Mouse (Mus musculus) limb, embryonic 14.5 days (tissue): ENCODE data around the gene Phex. TPM values are rescaled to one million over a fixed set of nuclear protein-coding genes. Genes with fewer than 3 reads are reported as not detected.

ENCODE experiments used
- ATAC-seq: fragments of 200-750 bp; cut with Nextera tagmentation; 2 replicates; pipeline ENCODE4 v1.8.0; 2017; ENCODE audit warnings: low read depth, moderate number of reproducible peaks, moderate TSS enrichment; ENCODE audit not compliant: low FRiP score
- DNase-seq: peaks from one replicate; pipeline ENCODE4 v3.0.0-alpha.2; 2015; ENCODE audit warnings: low spot score
- H3K27ac ChIP-seq: fragments of 300-500 bp; sonication (generic); replicated peaks from 2 replicates; pipeline ENCODE4 v1.5.1; 2014; ENCODE audit warnings: low read depth, mild to moderate bottlenecking, low read length, moderate library complexity, mixed read lengths
- H3K27me3 ChIP-seq: fragments of 300-500 bp; sonication (generic); 2 replicates; pipeline ENCODE4 v1.6.1; 2014; ENCODE audit warnings: low read length, mixed read lengths; ENCODE audit not compliant: control insufficient read depth, insufficient read depth
- H3K36me3 ChIP-seq: fragments of 300-500 bp; sonication (generic); 2 replicates; pipeline ENCODE4 v1.6.1; 2014; ENCODE audit warnings: mild to moderate bottlenecking, low read length, moderate library complexity, mixed read lengths; ENCODE audit not compliant: control insufficient read depth, insufficient read depth
- H3K4me1 ChIP-seq: fragments of 300-500 bp; sonication (generic); 2 replicates; pipeline ENCODE4 v1.6.1; 2014; ENCODE audit warnings: antibody characterized with exemption, low read length, mixed read lengths; ENCODE audit not compliant: control insufficient read depth, insufficient read depth
- H3K4me2 ChIP-seq: fragments of 300-500 bp; sonication (generic); replicated peaks from 2 replicates; pipeline ENCODE4 v1.6.1; 2014; ENCODE audit warnings: low read depth, mild to moderate bottlenecking, low read length, moderate library complexity; ENCODE audit not compliant: severe bottlenecking
- H3K4me3 ChIP-seq: fragments of 300-500 bp; sonication (generic); replicated peaks from 2 replicates; pipeline ENCODE4 v1.5.1; 2014; ENCODE audit warnings: low read length
- H3K9ac ChIP-seq: fragments of 300-500 bp; sonication (generic); 2 replicates; pipeline ENCODE4 v1.6.1; 2014; ENCODE audit warnings: mild to moderate bottlenecking, low read depth, low read length, moderate library complexity; ENCODE audit not compliant: severe bottlenecking
- H3K9me3 ChIP-seq: fragments of 300-500 bp; sonication (generic); 2 replicates; pipeline ENCODE4 v1.6.1; 2016; ENCODE audit warnings: low read length; ENCODE audit not compliant: control insufficient read depth
- POLR2A ChIP-seq: fragments of 200-500 bp; IDR thresholded peaks from 2 replicates; pipeline ENCODE4 v1.8.0; 2012; ENCODE audit warnings: inconsistent platforms, mild to moderate bottlenecking, moderate library complexity, borderline replicate concordance; ENCODE audit not compliant: insufficient read depth, insufficient read length; ENCODE audit errors: extremely low read depth
- WGBS: fragments of 180-500 bp; shearing (Covaris S2); extraction: QIAGEN DNeasy Blood & Tissue Kit; methylation state at CpG from one replicate; pipeline ENCODE4 v1.1.7; 2014; 5-methylcytosine and 5-hydroxymethylcytosine counted together
- polyA plus RNA-seq, 2 experiments: library from polyadenylated mRNA; depleted of rRNA in 1 of 2; stranded (reverse) in 1 of 2; unstranded in 1 of 2; fragments of >200 nt; fragmentation: Nextera tagmentation in 1 of 2; extraction: Ambion mirVana in 1 of 2; gene quantifications; 2 replicates each; pipeline versions ENCODE4 v1.2.1 to v1.2.3; 2012 to 2014

Gene Phex
- polyA plus RNA-seq, 2 experiments: 7.0 to 7.8 TPM

GRCm38 (mm10) chrX:157202736-157203135, 212.4 kb downstream of the Phex start:
- H3K9me3 ChIP-seq: no peaks in the 10 kb centered on the region
- 84% methylated on average over 1 of the region's 1 CpGs for WGBS
- no peak for TF ChIP-seq POLR2A
- H3K4me3 ChIP-seq: no peak overlapping the region
- ATAC-seq (no peak), DNase-seq (no peak)
- H3K27me3 ChIP-seq: no peaks in the 10 kb centered on the region
- H3K9ac ChIP-seq: no peak overlapping the region
- H3K27ac ChIP-seq: no peak overlapping the region
- no peaks in the 10 kb centered on the region for H3K4me1 ChIP-seq
- no peaks in the 10 kb centered on the region for H3K36me3 ChIP-seq
- H3K4me2 ChIP-seq: no peak overlapping the region

DNA sequence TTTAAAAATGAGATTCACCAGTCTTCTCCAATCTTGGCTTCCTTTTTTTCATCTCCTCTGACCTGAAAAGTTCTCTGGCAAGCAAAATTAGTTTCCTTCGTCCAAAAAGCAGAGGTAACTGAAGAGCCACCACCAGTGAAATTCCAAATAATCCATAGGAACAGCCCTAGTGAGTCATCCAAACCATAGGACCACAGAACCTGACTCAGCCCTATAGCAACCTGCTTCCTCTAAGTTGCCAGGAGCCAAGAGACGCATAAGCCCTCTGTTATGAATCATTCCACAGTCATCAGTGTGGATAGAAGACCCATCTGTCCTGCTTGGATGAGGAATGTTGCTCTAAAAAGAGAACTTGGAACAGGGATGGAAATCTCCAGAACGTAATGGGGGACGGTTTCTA, 230.9 kb downstream of the Phex start:
- ATAC-seq (no peak), DNase-seq (no peak)
- no peaks in the 10 kb centered on the region for H3K9me3 ChIP-seq
- no peak overlapping the region for H3K4me2 ChIP-seq
- 78% methylated on average over 4 of the region's 4 CpGs for WGBS
- no peak for TF ChIP-seq POLR2A
- no peaks in the 10 kb centered on the region for H3K27me3 ChIP-seq
- H3K36me3 ChIP-seq: no peaks in the 10 kb centered on the region
- no peak overlapping the region for H3K4me3 ChIP-seq
- H3K27ac ChIP-seq: no peak overlapping the region
- H3K9ac ChIP-seq: no peak overlapping the region
- H3K4me1 ChIP-seq: no peaks in the 10 kb centered on the region

- no peak overlapping the region for H3K9ac ChIP-seq
- no peak overlapping the region for H3K4me3 ChIP-seq
- no peaks in the 10 kb centered on the region for H3K4me1 ChIP-seq
- H3K27ac ChIP-seq: no peak overlapping the region
- no peaks in the 10 kb centered on the region for H3K9me3 ChIP-seq
- H3K4me2 ChIP-seq: no peak overlapping the region
- TF ChIP-seq POLR2A: no peak
- no peaks in the 10 kb centered on the region for H3K27me3 ChIP-seq
- DNase-seq (no peak), ATAC-seq (no peak)
- no peaks in the 10 kb centered on the region for H3K36me3 ChIP-seq
- WGBS: 92% methylated on average over 1 of the region's 1 CpGs
Measured at GRCm38 (mm10) chrX:157180845-157181244, 234.3 kb downstream of the Phex start.

DNA sequence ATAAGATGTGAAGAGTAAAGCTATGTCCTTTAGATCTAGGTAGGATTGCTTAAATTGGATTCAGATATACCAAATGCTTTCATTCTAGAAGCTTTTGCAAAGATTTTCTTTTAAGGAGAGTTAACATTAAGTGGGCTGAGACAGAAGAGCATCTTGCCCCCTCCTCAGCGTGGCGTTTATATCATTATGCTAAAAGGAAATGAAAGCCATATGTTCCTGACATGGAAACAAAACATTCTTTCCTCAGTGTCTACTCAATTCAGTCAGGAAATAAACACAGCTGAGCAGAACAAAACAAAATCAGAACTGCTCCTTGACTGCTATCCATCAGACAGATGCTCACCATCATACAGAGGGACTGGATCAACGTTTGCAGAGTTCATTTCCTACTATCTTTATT, 251.0 kb downstream of the Phex start:
- Histone ChIP-seq H3K36me3 (no peaks in the 10 kb centered on the region), H3K9me3 (no peaks in the 10 kb centered on the region), H3K27ac (no peak overlapping the region), H3K4me3 (no peak overlapping the region), H3K9ac (no peak overlapping the region), H3K4me2 (no peak overlapping the region), H3K4me1 (no peaks in the 10 kb centered on the region), H3K27me3 (no peaks in the 10 kb centered on the region)
- 43% methylated on average over 3 of the region's 3 CpGs for WGBS
- no peak for DNase-seq
- TF ChIP-seq POLR2A: no peak
- ATAC-seq: no peak

DNA sequence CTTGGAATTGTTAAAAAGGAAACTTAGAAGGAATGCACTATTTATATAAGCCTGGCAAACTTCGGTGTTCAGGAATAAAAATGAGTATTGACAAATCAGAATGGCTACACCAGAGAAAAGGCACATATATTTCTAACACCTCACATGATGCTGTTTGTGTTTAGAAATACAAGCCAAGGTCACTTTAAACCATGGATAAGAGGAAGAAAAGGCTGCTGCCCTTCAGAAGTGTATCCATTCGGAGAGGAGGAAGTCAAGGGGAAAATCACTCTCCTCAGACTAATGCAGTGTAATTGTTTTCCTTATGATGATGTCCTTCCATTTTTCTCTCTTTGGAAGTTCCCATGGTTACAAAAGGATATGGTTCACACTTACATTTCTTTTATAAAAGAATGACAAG, 251.7 kb downstream of the Phex start:
- Histone ChIP-seq H3K36me3 (no peaks in the 10 kb centered on the region), H3K9ac (no peak overlapping the region), H3K4me1 (no peaks in the 10 kb centered on the region), H3K4me3 (no peak overlapping the region), H3K9me3 (no peaks in the 10 kb centered on the region), H3K27me3 (no peaks in the 10 kb centered on the region), H3K27ac (no peak overlapping the region), H3K4me2 (no peak overlapping the region)
- 75% methylated on average over 2 of the region's 2 CpGs for WGBS
- no peak for TF ChIP-seq POLR2A
- DNase-seq: no peak
- no peak for ATAC-seq

DNA sequence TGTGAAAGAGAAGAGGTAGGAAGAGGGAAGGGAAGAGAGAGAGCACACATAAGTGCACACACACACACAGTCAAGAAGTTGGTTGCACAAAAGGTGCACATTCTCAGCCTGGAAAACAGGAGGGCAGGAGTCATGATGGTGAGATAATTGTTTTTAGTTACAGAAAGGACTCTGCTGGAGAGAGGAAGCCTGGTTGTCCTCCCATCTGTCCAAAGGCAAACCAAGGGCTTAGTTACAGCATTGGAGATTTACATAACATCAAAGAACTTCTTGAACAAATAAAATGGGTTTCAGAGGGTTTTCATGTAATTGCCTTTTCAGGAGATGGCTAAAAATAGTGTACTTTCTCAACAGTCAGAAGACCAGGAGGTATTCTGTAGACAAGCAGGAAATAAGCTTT, 270.4 kb downstream of the Phex start:
- TF ChIP-seq POLR2A: no peak
- Histone ChIP-seq H3K4me3 (no peak overlapping the region), H3K9ac (no peak overlapping the region), H3K4me1 (no peaks in the 10 kb centered on the region), H3K9me3 (no peaks in the 10 kb centered on the region), H3K27ac (no peak overlapping the region), H3K36me3 (no peaks in the 10 kb centered on the region), H3K27me3 (no peaks in the 10 kb centered on the region), H3K4me2 (no peak overlapping the region)
- no peak for ATAC-seq
- DNase-seq: no peak
